Mouse (Mus musculus) heart, postnatal 36 days (tissue): Measurements from ENCODE around the gene Rhbdd2. TPM values are rescaled to one million over a fixed set of nuclear protein-coding genes. Genes with fewer than 3 reads are reported as not detected.

ENCODE experiments used
- DNase-seq, 2 experiments: peaks; one replicate each; pipeline ENCODE4 v3.0.0; 2021 to 2022
- intact Hi-C: fragments of 180-260 bp; cut with DNase I; formaldehyde crosslinking; loops from one replicate; pipeline ENCODE4 v1.15.1; 2025
- total RNA-seq, 2 experiments: library from RNA; stranded (reverse); gene quantifications; 2 replicates each; pipeline ENCODE4 v1.2.3; 2021

The Rhbdd2 gene
- total RNA-seq, 2 experiments from 2014 or later = 18.5 to 18.9 TPM

DNA sequence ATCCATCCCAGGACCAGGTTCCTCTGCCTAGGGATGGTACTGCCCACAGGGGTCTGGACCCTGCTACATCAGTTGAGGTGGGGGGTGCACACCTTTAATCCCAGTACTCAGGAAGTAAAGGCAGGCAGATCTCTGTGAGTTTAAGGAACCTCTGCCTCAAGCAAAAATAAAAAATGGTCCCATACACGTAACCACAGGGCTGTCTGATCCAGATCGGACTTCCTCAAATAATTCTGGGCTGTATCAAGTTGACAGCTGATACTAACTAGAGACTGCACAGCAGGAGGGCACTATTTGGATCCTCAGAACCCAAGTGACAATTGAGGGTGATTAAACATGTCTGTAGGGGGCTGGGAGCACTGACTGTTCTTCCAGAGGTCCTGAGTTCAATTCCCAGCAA lies 44.8 kb downstream of the Rhbdd2 start:
- no peak for DNase-seq
- intact Hi-C loops = no loop called here

DNA sequence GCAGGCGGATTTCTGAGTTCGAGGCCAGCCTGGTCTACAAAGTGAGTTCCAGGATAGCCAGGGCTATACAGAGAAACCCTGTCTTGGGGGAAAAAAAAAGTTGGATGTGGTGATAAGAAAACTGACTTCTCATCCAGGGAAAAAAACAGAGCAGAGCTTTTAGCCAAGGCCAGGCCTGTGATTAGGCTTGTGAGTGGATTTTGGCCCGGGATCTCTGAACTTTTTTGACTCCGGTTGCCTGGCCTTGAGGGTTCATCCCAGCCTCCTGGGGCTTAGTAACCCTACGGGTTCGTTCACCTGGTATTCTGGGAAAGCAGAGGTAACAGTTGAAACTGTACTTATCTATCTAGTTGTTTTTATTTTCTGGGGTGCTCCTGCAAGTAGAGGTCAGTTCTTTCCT lies 46.1 kb downstream of the Rhbdd2 start:
- intact Hi-C loops = no loop called here
- DNase-seq = no peak

- no peak for DNase-seq
- intact Hi-C loops = no loop called here
These were observed 48.6 kb downstream of the Rhbdd2 start for GRCm38 (mm10) chr5:135680967-135681545.

GRCm38 (mm10) chr5:135682009-135682408 lies 49.6 kb downstream of the Rhbdd2 start:
- intact Hi-C loops = no loop called here
- no peak for DNase-seq

- no peak for DNase-seq
- intact Hi-C loops = no loop called here
These were observed 50.6 kb downstream of the Rhbdd2 start for GRCm38 (mm10) chr5:135682942-135683570.

DNA sequence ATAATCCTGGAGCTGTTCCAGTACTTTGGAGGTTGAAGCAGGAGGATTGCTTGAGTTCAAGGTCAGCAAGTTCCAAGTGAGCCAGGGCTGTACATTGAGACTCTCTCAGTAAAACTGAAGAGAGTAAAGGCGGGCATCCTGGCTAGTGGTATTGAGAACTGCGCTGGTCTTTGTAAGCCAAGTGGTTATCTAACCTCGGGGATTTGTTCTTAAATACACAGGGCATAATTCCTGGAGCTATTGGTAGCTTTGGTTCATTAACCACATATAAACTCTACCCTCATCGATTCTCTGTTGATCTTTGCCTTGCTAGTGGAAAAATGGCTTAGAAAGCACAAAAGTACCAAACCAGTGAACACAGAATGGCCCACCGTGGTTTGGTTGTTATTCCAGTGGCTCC lies 58.0 kb downstream of the Rhbdd2 start:
- DNase-seq = no peak
- intact Hi-C loops = no loop called here

GRCm38 (mm10) chr5:135691266-135691665 lies 58.8 kb downstream of the Rhbdd2 start:
- intact Hi-C loops = no loop called here
- no peak for DNase-seq

- DNase-seq = no peak
- intact Hi-C loops = no loop called here
These were observed 60.9 kb downstream of the Rhbdd2 start for GRCm38 (mm10) chr5:135693281-135693853.

- intact Hi-C loops = no loop called here
- no peak for DNase-seq
These were observed 62.9 kb downstream of the Rhbdd2 start for GRCm38 (mm10) chr5:135695277-135695721.

Other genes with a start within 250 kb of the Rhbdd2 start
- 10 to 100 TPM; 11.7 to 11.9 TPM for gene Pom121, start 238.1 kb upstream of the Rhbdd2 start, total RNA-seq
- gene Hip1, start 87.5 kb upstream of the Rhbdd2 start, total RNA-seq = 10 to 100 TPM; 32.6 to 38.6 TPM
- not detected for gene Ccl26, start 69.0 kb upstream of the Rhbdd2 start, total RNA-seq
- 1 to 10 TPM; 1.4 to 2.7 TPM for gene Ccl24, start 59.6 kb upstream of the Rhbdd2 start, total RNA-seq
- gene Por, start 37.4 kb downstream of the Rhbdd2 start, total RNA-seq = 10 to 100 TPM; 69.8 to 76.4 TPM
- 10 to 100 TPM; 12.9 to 18.3 TPM for gene Tmem120a, start 111.8 kb downstream of the Rhbdd2 start, total RNA-seq
- not detected for gene Styxl1, start 145.8 kb downstream of the Rhbdd2 start, total RNA-seq
- gene Mdh2, start 145.9 kb downstream of the Rhbdd2 start, total RNA-seq = 1,000 to 10,000 TPM; 1,890 to 1,983 TPM
- gene Srrm3, start 174.3 kb downstream of the Rhbdd2 start, total RNA-seq = not detected